Mouse (Mus musculus) brain, embryonic 14.5 days (tissue): ENCODE data around the gene Zscan18.

Experiments
- CTCF ChIP-seq: fragments of 200-500 bp; IDR thresholded peaks from 2 replicates; pipeline ENCODE4 v1.5.1; 2012; ENCODE audit warnings: inconsistent platforms, mild to moderate bottlenecking, moderate library complexity, borderline replicate concordance; ENCODE audit not compliant: insufficient read depth, insufficient read length; ENCODE audit errors: extremely low read depth
- POLR2A ChIP-seq: fragments of 200-500 bp; IDR thresholded peaks from 2 replicates; pipeline ENCODE4 v1.6.1; 2012; ENCODE audit warnings: mild to moderate bottlenecking, inconsistent platforms, borderline replicate concordance; ENCODE audit not compliant: poor library complexity, insufficient read depth, insufficient read length, severe bottlenecking; ENCODE audit errors: extremely low read depth

DNA sequence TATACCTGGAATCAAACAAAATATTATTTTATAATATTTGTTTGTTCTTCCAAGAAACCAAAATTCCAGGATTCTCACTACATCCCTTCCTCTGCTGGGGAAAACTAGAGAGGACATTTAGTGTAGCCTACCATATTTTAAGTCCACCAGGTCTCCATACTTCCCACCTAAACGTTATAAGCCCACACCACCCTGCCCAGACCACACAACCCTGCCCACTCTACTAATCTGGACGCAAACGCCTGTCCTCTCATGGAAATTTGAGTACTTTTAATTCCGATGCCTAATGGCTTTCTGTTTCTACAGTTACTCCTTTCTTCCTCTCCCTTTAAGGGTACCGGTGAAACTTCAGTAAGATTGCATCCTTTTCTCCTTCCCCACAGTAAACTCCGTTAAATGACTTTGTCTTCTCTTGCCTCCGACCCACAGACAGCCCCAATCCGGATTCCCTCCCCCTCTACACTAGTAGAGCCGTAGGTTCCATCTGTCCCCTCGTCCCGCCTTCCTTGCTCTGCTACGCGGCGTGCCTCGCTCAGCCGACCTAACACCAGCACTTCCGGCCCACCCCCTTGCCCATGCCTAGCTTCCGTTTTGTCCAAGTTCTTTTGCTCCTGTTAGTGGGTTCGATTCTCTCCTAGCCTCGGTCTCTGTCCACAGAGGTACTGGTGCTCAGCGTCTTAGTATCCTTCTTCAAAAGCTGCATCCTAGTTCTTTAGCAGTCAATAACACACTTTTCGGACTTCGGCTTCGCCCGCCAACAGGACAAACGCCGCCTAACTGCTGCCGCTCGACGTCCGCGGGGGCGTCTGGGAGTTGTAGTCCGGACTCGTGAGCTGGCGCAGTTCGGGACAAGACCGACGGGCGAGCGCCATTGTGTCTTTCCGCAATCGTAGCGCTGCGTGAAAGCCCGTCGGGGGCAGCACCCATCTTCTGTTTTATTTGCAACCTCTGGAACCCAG, 31.0 kb upstream of the Zscan18 start, which contains the start of gene Zfp110:
- TF ChIP-seq POLR2A (peak; percentile 64; the same call in 1 of the 2 replicates), CTCF (no peak)
